Mouse (Mus musculus) frontal cortex, postnatal 25 days (tissue): ENCODE measurements around the gene Gm20696.

Experiments
- DNase-seq, 2 experiments: peaks; one replicate each; pipeline ENCODE4 v3.0.0; 2022; ENCODE audit warnings: low spot score in 2 of 2

Gm20696 gene

DNA sequence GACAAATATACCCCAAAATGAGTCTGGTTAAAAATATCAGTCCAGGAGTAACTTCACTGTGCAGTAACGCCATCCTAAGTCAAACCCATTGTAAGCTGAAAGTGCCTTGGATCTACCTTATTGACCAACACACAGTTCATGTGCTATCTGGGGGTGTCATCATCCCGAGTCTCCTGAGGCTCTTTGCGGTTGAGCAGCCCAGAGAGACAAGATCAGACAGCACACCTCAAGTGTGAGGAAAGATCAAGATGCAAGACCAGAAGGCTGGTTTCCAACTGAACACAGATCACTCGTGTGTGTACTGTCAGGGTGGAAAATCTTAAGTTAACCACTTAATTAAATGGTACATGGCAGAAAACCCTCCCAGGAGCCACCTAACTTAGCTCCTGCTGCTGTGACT lies 382.6 kb downstream of the Gm20696 start:
- DNase-seq = no peak

DNA sequence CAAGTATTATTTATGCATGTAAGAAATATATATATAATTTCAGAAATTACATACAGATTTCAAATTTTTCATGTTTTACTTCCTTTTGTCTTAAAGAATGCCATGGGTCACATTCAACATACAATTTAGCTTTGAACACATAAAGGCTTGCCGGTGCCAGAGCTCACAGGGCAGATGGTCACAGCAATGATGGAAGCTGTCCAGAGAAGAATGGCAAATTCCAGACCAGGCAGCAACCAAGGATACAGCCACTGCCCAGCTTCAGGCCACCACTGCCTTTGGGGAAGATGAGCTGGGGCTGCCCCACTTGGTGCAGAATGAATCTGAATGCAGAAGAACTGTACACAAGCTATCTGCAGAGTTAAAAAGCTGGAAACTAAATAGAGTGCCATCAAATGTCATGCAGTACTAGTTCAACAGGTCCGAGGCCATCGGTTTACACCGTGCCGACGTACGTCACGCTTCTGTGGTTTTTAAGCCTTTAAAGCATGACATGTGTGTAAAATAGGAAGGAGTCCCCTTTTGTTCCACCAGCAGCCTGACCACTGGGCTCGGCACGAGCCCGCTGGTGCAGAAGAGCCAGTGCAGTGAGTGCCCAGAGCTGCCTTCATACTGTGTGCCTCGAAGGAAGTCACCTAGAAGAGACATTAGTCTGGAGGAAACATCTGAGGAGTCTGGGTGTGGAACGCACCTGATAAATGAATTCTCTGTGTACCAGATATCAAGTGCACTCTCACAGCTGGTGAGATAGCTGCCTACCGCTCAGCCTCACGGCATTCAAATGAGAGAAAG lies 383.5 kb downstream of the Gm20696 start:
- DNase-seq = no peak

DNA sequence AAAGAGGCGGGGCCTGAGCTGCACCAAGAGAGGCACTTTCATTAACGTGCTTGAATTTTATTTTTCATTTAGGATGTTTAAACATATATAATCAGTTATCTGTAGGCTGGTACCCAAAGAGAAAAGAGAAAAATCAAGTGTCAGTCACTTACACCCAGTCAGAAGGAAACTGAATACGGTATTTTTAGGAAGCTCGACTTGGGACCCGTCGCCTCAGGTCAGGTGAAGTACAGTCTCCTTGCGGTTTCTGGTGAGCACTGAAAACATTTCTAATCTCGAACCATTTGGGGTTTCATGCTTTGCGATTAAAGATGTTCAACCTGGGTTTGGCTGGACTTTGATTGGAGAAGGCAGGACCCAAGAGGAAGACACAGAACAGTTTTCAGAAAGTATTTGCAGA lies 385.2 kb downstream of the Gm20696 start:
- DNase-seq = no peak

DNA sequence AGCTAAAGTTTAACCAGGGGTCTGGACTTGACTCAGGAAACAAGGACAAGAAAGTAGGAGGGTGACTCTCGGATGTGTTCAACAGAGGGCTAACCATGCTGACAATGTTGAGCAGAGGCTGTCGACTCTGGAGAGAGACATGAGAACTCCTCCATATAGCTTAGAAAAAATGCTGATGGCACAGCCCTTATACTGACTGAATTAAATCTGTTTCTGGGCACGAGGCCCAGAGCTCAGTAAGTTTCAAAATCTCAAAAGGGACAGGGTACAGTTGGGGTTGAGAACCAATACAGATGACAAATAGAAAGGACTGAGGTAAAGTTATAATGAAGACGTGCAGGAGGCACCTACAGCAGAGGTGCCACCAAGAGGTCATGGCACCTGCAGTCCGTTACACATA lies 386.0 kb downstream of the Gm20696 start:
- DNase-seq = no peak

DNA sequence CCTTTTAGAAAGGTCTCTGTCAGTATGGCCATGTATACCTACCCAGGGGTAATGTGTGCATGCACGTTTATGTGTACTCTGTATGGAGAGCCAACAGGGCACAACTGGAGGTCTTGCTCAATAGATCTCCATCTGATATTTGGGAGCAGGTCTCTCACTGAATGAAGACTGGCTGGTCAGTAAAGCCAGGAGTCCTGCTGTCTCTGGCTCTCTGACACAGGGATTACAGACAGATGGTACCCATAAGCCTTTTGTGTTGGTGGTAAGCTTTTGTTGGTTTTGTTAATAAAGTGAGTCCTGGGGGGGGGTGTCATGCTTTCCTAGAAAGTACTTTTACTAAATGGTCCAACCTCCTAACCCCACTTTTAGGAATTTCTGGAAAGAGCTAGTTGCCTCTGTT lies 389.3 kb downstream of the Gm20696 start:
- no peak for DNase-seq

DNA sequence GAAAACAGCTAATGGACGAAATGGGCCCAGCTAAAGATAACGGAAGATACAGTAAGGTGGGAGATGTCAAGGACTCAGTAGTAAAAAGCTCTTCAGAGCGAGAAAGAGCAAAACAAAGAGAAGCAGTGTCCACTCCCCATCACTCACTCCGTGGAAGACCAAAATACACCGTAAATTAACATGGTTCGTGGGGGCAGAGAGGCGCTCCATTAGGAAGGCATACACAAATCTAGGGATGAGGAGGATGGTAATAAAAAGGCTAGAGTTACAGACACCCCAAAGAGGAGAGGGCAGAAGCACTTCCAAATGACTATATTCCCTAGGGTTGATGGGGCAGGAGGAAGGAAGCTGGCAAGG lies 390.3 kb downstream of the Gm20696 start:
- DNase-seq = no peak

DNA sequence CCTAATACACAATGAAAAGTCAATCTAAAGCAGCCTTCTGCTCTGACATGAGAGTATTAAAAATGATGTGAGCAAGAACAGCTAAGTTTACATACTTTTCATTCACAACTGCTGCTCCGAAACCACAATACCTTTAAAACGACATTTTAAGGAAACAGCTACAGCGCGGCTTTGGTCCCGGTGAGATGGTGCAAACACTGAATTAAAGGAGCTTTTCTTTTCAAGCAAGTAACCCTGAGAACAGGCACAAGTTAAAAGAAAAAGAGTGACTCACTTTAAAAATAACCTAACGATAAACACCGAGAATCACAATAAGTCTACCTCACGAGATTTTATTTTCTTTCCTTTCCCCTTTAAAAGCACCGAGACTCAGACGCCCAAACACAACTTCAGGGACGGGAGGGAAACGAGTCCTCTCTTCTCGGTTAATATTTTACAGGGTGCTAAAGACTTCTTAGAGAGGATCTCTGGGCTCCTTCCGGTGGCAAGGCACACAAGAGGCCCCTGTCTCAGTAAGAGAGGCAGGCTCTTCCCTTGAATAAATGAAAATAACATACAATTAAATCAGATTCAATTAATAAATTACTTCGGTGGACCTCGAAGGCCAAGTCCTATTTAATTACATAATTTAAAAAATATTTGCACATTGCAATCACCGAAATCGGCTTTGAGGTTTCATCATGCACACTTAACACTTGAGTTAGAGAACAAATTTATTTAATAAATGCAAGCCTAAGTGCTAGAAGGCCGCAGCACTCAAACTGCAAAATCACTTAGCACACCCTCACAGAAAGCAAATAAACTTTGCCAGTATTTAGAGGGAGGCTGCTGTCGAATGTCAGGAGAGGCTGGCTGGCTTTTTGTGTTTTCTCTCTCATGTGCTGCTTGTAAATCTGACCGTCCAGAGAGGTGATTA lies 391.0 kb downstream of the Gm20696 start:
- DNase-seq = no peak

DNA sequence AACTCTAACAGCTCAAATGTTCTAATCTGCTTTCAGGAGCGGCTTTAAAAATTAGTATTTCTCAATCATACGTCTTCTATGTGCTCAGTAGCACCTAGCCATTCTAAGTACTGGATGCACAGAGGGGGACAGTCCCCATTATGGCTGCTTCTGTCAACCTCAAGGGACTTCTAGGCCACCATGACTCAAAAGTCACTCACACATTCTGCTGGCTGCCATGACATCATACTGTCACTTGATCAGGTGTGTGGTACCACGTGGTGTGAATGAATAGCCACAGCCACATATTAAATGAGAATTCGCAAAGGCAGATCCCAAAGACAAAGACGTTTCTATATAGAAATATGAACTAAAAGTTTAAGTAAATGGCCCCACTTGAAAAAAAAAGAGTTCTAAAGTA lies 391.9 kb downstream of the Gm20696 start:
- no peak for DNase-seq

DNA sequence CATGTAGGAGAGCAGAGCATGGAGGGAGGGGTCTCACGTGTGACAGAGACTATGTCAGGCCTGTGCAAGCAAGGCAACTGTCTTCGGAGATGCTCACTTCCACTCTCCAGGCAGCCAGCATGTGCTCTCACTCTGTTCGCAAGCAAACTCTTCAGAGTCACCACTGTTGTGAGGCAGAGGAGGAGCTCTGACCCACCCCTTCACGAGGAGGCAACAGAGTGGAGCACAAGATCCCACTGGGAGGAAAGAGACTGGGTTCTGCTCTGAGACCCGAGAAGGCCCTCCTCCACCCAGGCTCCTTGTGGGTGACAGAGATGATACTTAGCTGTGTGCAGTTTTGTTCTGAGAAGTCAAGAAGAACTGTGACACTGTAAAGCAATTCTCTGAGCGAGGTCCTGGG lies 392.4 kb downstream of the Gm20696 start:
- DNase-seq = no peak

DNA sequence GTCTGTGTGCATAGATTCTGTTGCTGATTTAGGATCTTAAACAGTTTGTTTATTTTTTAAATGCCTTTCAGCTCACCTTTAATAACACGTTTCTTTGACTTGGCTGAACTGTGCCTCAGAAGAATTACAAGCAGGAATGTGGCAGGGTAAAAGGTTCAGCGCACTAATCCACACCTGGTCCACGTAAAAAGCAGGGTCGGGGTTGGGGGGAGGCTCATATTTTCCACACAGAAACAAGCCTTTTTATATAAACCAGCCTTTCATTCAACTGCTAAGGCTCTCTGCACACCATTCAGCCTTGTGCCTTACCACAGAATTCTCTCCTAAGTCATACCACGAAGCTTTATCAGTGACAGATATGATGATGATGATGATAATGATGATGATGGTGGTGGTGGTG lies 393.4 kb downstream of the Gm20696 start:
- DNase-seq = no peak

DNA sequence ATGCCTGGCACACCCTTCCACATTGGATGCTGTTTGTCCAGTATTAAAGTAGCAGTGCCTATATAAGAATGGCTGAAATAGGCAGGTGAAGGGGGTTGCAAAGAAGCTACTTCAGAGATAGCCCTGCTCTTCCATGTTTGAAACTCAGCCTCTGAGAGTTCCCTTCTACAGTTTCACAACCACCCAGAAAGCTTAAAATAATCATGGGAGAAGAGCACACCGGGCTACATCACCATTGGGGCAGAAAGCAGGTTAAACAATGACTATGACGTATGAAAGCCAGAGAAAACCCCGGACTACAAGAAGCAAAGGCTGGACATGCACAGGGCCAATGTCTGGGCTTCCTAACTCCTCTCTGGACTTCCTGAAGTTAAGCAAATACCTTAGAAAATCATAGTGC lies 394.4 kb downstream of the Gm20696 start:
- DNase-seq = no peak

DNA sequence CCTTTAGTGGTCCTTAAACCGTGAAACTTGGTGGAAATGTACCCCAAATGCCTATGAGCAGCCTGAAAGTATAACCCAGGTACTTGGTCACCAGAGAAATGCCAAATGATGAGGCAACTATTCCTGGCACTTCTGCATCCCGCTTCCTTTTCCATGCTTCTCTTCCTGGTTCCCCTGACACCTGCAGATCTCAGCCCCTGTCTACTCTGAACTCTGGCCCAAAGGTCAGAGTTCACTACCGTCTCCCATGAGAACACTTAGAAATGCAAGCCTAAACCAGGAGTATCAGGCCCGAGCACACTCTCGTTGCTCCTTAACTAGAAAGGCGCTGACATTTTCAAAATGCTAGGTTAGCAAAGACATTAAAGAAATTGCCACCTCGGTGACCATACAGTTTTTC lies 394.9 kb downstream of the Gm20696 start:
- no peak for DNase-seq

DNA sequence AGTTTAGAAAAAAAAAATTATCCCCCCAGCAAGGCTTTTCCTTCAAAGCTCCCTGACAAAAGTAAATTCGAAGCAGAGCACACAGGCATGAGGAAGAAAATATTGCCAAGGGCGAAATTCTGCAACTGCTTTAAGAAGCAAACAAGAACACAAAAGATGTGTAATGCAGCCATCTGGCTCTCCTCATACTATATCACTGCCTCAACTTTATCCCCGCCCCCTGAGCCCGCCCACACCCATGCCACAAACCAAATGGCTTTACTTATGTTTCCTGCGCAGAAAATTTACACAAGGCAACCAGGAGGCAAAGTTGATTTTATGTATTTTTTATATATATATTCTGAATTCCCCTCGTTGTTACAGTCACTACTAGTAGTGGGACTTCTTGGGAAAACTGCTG lies 396.7 kb downstream of the Gm20696 start:
- no peak for DNase-seq

DNA sequence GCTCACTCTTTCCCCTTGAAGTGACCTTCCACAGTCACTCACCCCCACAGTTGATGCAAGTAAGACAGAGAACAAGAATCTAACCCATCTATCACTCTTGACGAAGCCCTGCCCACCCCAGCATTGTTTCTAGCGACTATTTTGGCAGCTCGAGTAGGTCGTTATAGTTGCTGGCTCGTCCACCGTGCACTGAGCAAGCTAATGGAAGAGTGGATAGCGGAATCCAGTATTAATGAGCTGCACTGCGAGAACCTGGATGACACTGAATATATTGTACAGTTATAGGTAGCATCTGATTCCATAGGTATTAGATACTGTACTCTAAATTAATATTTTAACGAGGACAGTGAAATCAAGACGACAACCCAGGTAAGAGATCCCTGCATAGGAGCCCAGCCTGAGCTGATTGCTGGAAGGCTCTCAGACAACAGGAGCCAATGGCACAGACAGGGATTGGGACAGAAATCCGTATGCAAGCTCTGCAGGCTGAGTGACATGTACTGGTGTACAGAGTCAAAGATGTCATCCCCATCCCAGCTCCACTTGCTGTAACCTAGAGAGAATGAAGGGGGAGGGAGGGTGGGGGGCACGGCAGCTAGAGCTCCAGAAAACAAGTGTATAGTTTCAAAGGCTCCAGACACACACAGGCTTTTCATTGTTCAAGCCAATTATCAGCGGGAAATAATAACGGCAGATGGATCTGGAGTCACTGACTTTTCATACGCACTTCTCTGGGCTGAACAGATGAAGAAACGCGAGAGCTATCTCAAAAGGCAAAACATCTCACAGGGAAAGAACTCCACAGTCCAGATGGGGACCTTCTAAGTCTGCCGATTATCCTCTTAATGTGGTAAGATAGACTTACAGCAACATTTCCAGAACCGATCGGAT lies 398.2 kb downstream of the Gm20696 start:
- DNase-seq = no peak

DNA sequence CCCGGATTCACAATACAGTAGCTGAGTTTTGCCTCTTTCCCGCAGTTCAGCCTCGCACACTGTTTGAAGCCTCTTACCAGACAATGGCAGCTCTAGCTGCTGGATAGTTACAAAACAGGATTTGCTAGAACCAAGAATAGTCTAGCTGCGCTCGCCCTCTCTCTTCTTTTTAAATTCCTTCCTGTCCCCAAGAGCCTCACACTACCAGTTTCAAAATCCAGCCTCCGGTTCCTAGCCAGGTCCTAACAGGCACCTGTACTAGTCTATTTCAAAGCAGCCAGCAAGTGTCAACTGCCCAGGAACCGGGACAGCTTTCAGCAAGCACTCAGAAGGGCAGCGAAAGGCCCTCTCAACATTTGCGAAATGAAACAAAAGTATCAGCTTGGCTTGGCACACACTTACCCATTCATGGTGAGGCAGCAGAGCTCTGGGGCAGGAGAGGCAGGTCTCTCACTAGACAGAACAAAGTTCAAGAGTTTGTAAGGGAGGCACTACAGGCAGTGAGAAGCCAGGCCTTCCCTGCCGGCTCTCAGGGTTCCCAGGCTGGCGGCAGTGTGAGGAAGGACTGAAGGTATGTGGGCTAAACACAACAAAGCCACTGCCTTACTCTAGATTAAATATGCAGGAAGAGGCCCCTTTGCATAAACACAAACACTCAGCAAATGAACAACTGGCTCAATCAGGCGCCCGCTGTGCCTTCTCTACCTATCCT lies 400.5 kb downstream of the Gm20696 start:
- no peak for DNase-seq

DNA sequence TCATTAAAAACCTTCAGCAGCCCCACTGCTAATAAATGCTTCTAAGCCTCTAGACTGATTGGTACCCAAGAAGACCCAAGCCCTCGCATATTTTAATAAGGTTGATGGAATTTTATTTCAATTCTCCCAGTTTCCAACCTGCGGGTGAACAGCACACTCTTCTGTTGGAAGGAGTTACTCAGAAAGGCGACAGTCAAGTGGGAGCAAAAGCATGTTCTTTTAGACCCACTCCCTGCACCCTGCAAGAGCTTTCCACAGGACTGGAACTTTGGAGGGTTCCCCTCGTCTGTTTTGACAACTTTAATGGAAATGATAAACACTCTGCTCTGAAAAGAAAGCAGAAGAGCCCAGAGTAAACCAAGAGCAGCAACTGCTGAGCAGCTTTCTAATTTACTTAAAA lies 401.4 kb downstream of the Gm20696 start:
- DNase-seq = no peak

DNA sequence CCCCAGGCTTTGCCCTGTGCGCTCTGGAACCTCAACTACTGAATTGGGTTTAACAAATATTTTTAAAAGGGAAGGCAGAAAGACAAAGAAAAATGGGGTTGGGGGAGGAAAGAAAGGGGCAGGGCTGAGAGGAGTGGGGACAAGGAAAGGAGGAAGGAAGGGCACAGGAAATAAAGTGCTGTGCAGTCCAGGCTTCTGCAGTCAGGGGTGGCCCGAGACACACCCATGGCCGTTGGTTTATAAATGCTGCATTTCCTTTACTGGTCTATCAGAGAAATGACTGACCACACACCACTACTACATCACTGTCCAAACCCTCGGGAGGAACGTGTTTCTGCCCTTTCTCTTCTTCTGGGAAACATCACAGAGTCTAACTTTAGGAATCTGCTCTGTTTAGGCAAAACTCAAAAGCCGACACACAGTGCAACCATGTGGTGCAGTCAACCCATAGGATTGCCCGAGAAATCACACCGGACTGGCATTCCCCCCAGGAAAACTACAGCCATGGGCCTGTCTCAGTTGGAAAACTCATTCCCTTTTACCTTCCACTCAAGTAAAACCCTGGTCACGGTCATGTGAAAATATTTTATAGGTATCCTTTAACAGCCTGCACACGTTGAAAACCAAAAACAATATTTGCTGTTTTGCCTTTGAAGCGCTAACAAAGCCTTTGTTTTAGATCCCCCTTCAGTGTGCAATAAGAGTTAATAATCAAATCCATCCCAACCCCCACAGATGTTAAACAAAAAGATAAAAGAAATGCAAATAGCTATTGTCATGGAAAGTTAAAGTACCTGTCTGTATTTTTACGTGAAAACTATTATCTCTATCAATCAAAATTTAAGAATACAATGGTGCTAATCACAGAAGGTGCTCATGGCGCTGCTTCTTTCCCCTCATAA lies 402.2 kb downstream of the Gm20696 start:
- DNase-seq = no peak

DNA sequence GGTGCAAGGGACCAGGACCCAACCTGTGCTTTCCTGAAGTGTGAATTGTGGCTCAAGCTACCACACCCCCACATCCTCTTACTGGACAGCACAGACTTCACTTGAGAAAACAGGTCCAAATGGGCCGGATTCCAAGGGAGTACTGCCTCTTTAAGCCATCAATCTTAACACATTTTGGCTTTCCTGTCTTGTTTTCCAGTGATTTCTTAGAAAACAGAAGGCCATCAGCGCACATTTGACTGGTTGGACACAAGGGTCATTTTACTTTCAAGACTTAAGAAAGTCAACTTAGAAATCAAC lies 402.8 kb downstream of the Gm20696 start:
- DNase-seq = no peak

DNA sequence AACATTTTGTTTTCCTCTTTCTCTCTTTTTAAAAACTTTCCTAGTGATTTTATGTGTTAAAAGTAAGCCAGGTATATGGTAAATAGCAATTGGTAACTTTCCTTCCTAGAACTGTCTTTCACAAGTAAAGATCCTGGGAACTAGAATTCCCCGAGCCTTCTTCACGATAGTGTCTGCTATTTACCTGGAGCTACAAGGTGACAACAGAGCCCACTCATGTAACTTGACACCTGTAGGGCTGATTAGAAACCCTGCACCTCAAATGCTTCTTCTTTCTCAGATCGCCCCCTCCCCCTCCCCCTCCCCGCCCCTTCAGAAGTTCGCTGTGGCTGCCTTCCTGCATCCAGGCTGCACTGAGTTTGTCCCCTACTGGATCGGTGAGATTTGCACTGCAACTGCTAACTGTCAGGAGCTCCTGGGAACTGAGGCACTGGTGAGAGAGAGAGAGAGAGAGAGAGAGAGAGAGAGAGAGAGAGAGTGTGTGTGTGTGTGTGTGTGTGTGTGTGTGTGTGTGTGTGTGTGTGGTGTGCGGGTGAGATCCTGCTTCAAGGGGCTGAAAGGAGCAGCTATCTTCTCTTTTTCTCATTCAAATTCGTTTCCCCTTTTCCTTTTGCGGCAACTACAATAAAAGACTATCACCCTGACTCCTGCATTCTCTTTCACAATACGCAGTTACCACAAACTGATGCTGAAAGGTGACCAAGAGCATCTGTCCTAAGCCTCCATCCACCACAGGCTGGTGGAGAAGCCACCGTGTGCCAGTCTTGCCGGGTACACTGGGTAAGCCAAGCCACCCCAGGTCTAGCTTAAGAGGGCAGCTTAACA lies 403.3 kb downstream of the Gm20696 start:
- no peak for DNase-seq

DNA sequence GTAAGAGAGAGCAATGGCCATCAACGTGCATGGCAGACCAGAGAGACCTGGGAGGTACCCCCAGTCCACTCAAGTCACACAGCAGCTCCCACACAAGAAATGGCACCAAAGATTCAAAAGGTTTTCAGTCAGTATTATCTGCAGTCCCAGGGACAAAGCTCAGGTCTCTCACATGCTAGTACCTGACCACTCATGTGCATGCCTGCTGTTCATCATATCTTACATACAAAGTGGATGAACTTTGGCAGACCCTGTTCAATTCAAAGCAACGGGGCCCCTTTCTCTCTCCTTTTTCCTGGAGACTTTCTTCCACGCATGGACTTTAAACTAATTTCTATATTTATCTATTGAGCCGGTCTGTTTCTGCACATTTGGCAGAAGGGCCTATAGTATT lies 404.9 kb downstream of the Gm20696 start:
- no peak for DNase-seq
